ENCODE assay signal across 1 mouse cellular context in the genomic region with DNA sequence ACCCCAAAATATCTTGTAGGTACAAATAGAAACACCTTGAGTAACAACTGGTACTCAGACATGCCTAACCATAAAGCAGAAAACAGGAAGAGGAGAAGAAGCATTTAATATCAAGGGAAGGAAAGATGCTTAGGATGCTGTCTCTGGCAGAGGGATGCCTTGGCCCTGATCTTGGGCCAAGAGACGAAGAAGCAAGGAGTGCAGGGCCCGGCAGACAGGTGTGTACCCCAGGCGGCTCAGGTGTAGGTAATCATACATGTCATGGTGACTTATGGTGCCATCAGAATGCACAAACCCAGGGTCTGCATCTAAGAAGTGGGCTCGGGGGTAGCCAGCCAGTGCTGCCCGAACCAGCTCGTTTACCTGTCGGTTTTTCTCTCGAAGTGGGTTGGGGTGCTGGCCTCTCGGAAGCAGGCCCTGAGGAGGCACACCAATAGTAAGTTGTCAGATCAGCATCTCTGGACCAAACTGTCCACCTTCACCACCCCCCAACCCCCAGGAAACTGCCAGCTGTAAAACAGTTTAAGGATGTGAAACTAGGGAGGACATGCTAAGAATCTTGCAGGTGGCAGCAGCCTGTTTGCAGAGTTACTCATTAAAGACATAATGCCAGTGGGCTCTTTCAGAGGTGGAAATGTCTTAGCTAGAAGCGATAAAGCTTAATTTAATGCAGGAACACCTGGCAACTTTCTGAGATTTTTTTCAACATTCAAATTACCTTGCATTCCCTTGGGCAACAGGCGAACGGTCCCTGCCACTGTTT.
TF ChIP-seq lines count a peak whose summit lies in the region.

No protein-coding gene starts in this region.

TF ChIP-seq in MEL, 35 proteins besides CTCF, POLR2A, EP300 and RAD21:
- TF ChIP-seq ZMIZ1 (IDR thresholded peaks at IDR 0.05; ENCODE audit: low read depth, low read length) (peak; percentile 39; the same call in 1 of the 2 replicates), CHD2 (IDR thresholded peaks at IDR 0.05; ENCODE audit: low read length) (no peak), POLR2AphosphoS2 (IDR thresholded peaks at IDR 0.05; ENCODE audit: low read length) (peak; percentile 54; the same call in 1 of the 2 replicates)
